Mouse (Mus musculus) kidney, adult 8-10 months (tissue): Measurements from ENCODE around the gene Clnk.
"Not testable (repeated sequence)": the region's sequence is repeated elsewhere in the genome, so short reads cannot be mapped to it uniquely, and the experiment has no call there.

Experiments
- DNase-seq, 2 experiments: peaks; one replicate each; pipeline ENCODE4 v3.0.0; 2022

Gene Clnk

GRCm38 (mm10) chr5:38876622-38877021 lies at the start of gene Clnk:
Clnk (minus strand) TSS chr5:38876812.
- no peak for DNase-seq

GRCm38 (mm10) chr5:38905271-38905670 lies 28.7 kb upstream of the Clnk start:
- DNase-seq = no peak

GRCm38 (mm10) chr5:38904528-38905044 lies 28.0 kb upstream of the Clnk start:
- DNase-seq = no peak

GRCm38 (mm10) chr5:38902889-38903288 lies 26.3 kb upstream of the Clnk start:
- no peak for DNase-seq

- DNase-seq = no peak
These were observed 22.4 kb upstream of the Clnk start for GRCm38 (mm10) chr5:38899051-38899450.

- DNase-seq = no peak
These were observed 12.0 kb upstream of the Clnk start for GRCm38 (mm10) chr5:38888646-38889045.

GRCm38 (mm10) chr5:38886623-38887275 lies 10.1 kb upstream of the Clnk start:
- DNase-seq = no peak

- not testable (repeated sequence) for DNase-seq
These were observed 6.0 kb upstream of the Clnk start for GRCm38 (mm10) chr5:38882635-38883034.

GRCm38 (mm10) chr5:38881728-38882620 lies 5.4 kb upstream of the Clnk start:
- DNase-seq = no peak

GRCm38 (mm10) chr5:38881416-38881727 lies 4.8 kb upstream of the Clnk start:
- DNase-seq = no peak

- no peak for DNase-seq
These were observed 3.5 kb upstream of the Clnk start for GRCm38 (mm10) chr5:38879989-38880706.

- no peak for DNase-seq
These were observed 1.2 kb downstream of the Clnk start for GRCm38 (mm10) chr5:38875403-38875802.

GRCm38 (mm10) chr5:38874931-38875330 lies 1.7 kb downstream of the Clnk start:
- DNase-seq = no peak

- DNase-seq = no peak
These were observed 3.7 kb downstream of the Clnk start for GRCm38 (mm10) chr5:38872906-38873305.

- DNase-seq = no peak
These were observed 5.0 kb downstream of the Clnk start for GRCm38 (mm10) chr5:38871591-38871990.

GRCm38 (mm10) chr5:38870485-38870884 lies 6.1 kb downstream of the Clnk start:
- DNase-seq = no peak

GRCm38 (mm10) chr5:38869976-38870375 lies 6.6 kb downstream of the Clnk start:
- no peak for DNase-seq

- DNase-seq = no peak
These were observed 12.0 kb downstream of the Clnk start for GRCm38 (mm10) chr5:38864624-38865023.

GRCm38 (mm10) chr5:38863029-38863428 lies 13.6 kb downstream of the Clnk start:
- DNase-seq = no peak

- no peak for DNase-seq
These were observed 14.2 kb downstream of the Clnk start for GRCm38 (mm10) chr5:38862288-38862985.

- peak in 1 of 2 experiments; percentile 10 for DNase-seq
These were observed 18.4 kb downstream of the Clnk start for GRCm38 (mm10) chr5:38858015-38858721.

GRCm38 (mm10) chr5:38857591-38857990 lies 19.0 kb downstream of the Clnk start:
- peak; percentile 1 to 4 for DNase-seq
